Mouse (Mus musculus) bone marrow, adult 2 months (tissue): Measurements from ENCODE around the gene Pard3b.

Source experiments
- CTCF ChIP-seq: fragments of 200-500 bp; IDR thresholded peaks from 2 replicates; pipeline ENCODE4 v1.5.1; 2011; ENCODE audit warnings: low read length, control low read depth; ENCODE audit not compliant: control insufficient read depth, insufficient read depth
- POLR2A ChIP-seq: fragments of 200-500 bp; IDR thresholded peaks from 2 replicates; pipeline ENCODE4 v1.6.1; 2011; ENCODE audit warnings: low read depth, mild to moderate bottlenecking, control low read depth, low read length, borderline replicate concordance; ENCODE audit not compliant: control insufficient read depth

DNA sequence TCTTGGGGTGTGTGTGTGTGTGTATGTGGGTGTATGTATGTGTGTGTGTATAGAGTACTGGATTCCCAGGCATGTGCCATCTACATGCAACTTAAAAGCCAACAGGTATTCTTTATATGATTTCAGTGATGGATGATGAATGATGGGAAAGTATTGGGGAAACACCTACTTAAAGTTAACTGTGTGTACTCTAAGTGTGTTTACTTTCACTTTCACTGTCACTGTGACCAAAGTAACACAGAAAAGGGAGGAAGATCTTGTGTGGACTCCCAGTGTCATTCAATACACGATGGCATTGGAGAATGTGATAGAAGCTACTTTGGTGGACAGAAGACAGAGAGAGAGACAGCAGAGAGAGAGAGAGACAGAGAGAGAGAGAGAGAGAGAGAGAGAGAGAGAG lies 613.8 kb downstream of the Pard3b start:
- TF ChIP-seq CTCF (no peak), POLR2A (no peak)
